Mouse (Mus musculus) myocyte (in vitro differentiated cells): ENCODE measurements around the gene Ankrd26.

Source experiments
- CEBPB ChIP-seq: IDR thresholded peaks from 2 replicates; pipeline ENCODE4 v1.6.1; 2011; ENCODE audit warnings: mild to moderate bottlenecking, moderate library complexity; ENCODE audit not compliant: poor library complexity, insufficient read depth, severe bottlenecking
- MYOD1 ChIP-seq, 3 experiments: IDR thresholded peaks; one replicate each; pipeline ENCODE4 v1.6.1; 2011; ENCODE audit warnings: control low read depth in 2 of 3, low read depth in 2 of 3, mild to moderate bottlenecking in 2 of 3, moderate library complexity in 1 of 3; ENCODE audit not compliant: insufficient read length in 2 of 3, control insufficient read depth in 1 of 3
- POLR2A ChIP-seq: IDR thresholded peaks from one replicate; pipeline ENCODE4 v1.6.1; 2011; ENCODE audit warnings: low read depth, mild to moderate bottlenecking, control low read depth, moderate library complexity; ENCODE audit not compliant: insufficient read length
- POLR2AphosphoS2 ChIP-seq: IDR thresholded peaks from one replicate; pipeline ENCODE4 v1.6.1; 2011; ENCODE audit warnings: low read depth, control low read depth; ENCODE audit not compliant: insufficient read length
- USF1 ChIP-seq: IDR thresholded peaks from one replicate; pipeline ENCODE4 v1.6.1; 2011; ENCODE audit warnings: low read depth, mild to moderate bottlenecking, control low read depth, moderate library complexity

DNA sequence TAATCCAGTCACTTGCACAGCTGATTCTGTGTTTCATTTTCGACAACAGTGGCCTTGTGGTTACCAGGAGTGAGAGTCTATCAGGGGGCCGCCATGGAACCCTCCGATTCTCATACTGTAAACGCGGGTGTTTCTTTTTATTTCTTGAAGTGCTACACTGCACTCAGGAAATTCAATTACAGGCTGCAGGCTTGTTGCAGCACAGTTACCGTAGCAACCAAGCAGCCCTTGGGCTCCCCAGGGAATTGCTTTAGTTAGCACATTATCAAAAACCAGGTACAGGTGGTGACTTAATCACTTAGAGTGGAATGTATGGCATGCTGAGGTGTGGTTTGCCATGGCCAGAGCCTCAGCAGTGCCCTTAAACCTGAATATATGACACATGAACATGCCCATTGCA, 12.3 kb upstream of the Ankrd26 start:
- TF ChIP-seq CEBPB, result no peak
- no peak for TF ChIP-seq USF1
- no peak for TF ChIP-seq MYOD1 (IDR thresholded peaks at IDR 0.05; ENCODE audit: control insufficient read depth in 1 of 3, insufficient read length in 2 of 3, low read depth in 2 of 3)
- no peak for TF ChIP-seq POLR2AphosphoS2
- TF ChIP-seq POLR2A, result no peak
